Mouse (Mus musculus): ENCODE measurements at regions not wholly inside any gene's neighbourhood (a gene's known extent, or its start where the extent isn't known, plus 50 kb on each side); places are given as distances from the start of the nearest gene placed in this dataset.
A peak's percentile ranks its signal among the peaks of the same experiment; 100 is the strongest.

GRCm38 (mm10) chr4:131372517-131372916 lies 428.3 kb downstream of the Matn1 start:
- no peak for DNase-seq (ENCODE audit: low spot score)

- no peak for DNase-seq (ENCODE audit: low spot score)
These were observed 429.0 kb downstream of the Matn1 start for GRCm38 (mm10) chr4:131373172-131373571.

- peak; percentile 11 for DNase-seq (ENCODE audit: low spot score)
These were observed 430.5 kb downstream of the Matn1 start for GRCm38 (mm10) chr4:131374527-131375290.

DNA sequence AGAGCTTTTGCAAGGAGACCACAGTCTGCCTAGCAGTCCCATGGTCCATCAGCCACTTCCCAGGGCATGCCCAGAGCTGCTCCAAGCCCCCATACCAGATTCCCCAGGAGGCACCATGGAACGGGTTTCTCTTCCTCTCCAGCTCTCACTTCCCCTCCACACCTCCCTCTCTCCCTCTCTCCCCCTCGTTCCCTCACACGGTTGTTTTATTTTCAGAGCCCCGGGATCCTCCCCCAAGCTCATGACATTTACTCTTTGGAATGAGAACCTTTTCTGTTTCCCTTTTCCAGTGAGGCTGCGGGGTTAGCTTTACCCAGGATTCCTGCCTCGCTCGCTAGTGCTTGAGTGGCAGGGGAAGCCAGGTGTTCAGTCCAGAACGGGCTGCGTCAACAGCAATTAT lies 436.9 kb downstream of the Matn1 start:
- DNase-seq (ENCODE audit: low spot score) = no peak

- DNase-seq (ENCODE audit: low spot score) = no peak
These were observed 437.3 kb downstream of the Matn1 start for GRCm38 (mm10) chr4:131381529-131381928.

GRCm38 (mm10) chr4:131383862-131384261 lies 439.7 kb downstream of the Matn1 start:
- DNase-seq (ENCODE audit: low spot score) = no peak

GRCm38 (mm10) chr4:131386961-131387360 lies 442.8 kb downstream of the Matn1 start:
- DNase-seq (ENCODE audit: low spot score) = no peak

DNA sequence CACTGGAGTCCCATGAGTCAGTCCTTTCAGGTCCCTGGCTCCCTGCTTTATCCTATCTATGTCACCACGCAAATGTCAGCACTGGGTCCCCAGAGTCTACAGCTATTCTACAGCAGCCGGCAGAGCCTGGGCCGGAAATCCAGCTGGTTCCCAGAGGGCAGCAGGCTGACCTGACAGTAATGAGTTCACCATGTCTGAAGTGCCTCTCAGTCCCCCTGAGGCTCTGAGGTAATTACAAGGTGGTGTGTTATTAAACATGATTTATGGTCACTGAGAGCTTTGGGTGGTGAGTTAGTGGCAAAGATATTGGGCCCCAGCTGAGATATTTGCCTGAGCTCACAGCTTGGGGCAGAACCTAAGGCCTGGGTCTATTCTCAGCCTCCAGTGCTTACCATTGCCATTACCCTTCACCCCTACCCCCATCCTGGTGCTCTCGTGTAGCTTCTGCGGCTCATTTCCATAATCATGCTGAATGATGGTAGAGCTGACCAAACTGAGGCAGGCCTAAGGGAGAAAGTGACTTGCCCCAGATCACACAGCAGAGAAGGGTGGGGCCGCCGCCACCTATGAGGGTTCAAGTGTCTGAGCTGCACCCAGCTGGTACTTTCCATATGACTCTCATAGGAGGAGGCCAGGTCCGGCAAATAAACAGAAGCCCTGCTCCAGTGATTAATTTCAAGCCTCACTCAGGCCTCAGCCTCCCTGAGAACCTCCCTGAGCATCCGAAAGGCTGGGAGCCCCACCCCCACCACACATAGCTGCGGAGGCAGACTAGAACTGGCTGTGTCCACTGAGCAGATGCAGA lies 446.8 kb downstream of the Ptpru start:
- no peak for DNase-seq (ENCODE audit: low spot score)

- no peak for DNase-seq (ENCODE audit: low spot score)
These were observed 446.2 kb downstream of the Ptpru start for GRCm38 (mm10) chr4:131391924-131392297.

DNA sequence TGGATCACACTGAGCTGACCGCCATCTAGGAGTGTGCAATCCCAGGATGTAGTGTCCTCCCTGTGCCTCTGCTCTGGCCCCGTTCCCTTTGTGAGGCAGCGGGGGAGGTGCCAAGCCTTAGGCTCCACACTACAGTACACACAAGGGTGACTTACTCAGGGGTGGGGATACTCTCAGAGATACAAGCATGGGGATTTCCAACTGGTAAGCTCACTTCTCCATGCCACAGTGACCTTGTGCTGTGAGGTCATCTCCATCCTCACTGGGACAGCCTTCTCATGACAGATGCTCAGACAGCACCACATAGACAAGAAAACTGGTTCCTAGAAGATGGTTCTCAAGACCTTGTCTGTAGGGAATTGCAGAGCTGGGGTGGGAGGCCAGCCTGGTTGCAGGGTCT lies 445.6 kb downstream of the Ptpru start:
- no peak for DNase-seq (ENCODE audit: low spot score)

- no peak for DNase-seq (ENCODE audit: low spot score)
These were observed 441.8 kb downstream of the Ptpru start for GRCm38 (mm10) chr4:131396226-131396840.

GRCm38 (mm10) chr4:131397161-131397560 lies 440.9 kb downstream of the Ptpru start:
- no peak for DNase-seq (ENCODE audit: low spot score)

- DNase-seq (ENCODE audit: low spot score) = peak; percentile 49
These were observed 437.3 kb downstream of the Ptpru start for GRCm38 (mm10) chr4:131400756-131401155.

DNA sequence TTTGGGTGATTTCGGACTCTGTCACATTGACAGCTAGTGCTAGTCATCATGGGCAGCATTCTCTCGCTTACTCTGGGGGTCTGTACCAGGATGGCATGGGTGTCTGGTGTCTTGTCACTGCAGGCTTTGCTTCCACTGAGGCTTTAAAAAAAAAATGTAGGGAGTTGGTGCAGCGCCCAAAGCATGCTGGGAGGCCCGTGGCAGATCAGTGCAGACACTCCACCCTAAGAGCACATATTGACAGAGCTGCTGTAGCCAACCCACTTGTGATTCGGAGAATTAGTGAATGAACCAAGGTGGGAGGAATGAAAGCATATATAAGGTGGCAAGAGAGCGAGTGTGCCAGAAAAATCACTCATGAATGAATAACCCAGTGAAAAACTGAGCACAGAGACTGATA lies 436.8 kb downstream of the Ptpru start:
- no peak for DNase-seq (ENCODE audit: low spot score)

DNA sequence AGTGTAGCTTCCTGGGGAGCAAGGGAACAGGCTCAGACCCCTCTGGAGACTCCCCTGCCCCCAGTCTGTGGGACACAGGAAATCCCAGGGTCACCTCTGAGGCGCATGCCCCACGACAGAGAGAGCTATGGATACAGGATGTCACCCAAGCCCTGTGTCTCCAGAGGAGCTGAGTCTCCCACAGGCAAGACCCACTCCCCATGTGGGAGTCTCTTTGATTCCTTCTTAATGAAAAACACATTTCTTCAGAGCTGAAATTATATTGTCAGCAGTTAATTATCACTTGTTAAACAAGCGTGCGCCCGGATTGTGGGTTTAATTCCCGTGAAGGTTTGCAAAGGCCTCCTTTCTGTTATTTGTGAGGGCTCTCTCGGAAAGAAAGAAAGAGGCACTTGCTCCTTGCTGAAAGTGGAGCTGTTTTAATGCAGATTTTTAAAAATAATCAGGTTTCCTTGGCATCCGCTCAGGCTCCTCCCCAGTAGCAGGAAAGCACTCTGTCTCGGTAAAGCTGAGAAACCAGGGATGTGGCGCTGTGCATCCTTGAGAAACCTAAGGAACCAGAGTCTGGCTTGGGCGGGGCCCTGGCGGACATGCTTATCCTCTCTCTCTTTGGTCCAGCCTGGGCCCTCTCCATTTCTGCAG lies 432.6 kb downstream of the Ptpru start:
- no peak for DNase-seq (ENCODE audit: low spot score)

DNA sequence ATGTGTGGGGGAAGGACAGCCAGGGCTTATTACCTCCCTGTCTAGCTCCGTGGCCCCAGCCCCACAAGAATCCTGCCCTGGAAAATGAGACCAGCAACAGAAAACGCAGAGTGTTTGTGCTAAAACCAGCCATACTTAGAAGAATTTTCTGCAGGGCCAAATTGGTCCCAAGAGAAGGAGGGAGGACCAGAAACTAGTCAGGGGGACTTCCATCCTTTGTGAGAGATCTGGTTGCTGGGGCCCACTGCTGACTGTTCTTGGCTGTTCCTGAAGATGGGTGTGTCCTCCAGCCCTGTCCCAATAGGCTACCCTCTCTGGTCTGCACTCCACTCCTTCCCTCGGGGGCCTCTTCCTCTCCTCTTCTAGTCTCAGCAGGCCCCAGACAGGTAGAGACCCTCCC lies 430.6 kb downstream of the Ptpru start:
- DNase-seq (ENCODE audit: low spot score) = no peak

DNA sequence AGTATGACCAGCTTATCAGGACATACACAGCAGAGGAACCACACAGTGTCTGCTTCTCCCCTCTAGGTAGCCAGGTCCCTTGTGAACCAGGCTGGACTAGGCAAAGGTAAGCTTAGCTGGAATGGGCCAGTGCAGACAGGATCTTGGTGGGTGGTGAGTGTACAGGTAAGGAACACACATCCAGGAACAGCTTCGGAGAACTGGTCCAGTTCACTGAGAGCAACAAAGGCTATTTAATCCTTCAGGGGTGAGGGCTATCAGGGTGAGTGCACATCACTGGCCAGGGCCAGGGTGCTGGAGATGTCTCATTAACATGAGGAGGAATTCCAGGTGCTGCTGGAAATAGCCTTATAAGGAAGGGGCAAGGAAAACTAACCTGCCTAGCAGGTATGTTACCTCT lies 429.4 kb downstream of the Ptpru start:
- DNase-seq (ENCODE audit: low spot score) = no peak

DNA sequence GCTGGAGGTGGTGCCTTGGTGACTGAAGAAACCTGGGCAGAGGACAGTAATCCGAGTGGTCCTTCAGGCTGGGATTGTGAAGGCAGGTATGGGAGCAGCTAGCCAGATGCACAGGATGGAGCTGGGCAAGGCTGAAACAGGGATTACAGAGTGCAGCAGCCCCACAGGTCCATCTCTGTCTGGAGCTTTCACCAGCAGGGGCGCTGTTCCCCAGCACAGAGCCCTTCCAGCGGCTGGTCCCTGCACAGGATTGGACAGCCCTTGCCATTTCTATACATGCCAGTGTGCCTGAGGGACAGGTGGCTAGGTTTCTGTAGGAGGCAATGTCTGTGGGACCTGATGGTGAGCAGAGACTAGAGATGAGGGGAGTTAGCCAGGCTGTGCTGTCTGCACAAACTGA lies 428.3 kb downstream of the Ptpru start:
- peak; percentile 31 for DNase-seq (ENCODE audit: low spot score)

DNA sequence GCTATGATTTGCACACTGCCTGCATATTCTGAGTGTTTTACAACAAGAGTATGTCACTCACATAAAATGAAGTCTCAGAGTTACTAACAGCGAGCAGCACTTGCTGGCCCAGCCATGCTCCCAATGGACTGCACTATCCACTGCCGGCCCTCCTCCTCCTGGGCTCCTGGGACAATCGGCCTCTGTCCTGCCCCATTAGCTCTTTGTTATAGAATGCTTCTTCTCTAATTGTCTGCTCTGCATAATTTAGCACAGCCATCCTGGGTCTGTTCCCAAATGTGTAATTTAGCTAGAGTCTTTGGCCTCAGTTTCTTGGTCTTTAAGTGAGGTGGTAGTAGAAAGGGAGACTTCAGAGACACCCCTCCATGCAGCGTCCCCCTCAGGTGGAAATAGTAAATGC lies 426.2 kb downstream of the Ptpru start:
- DNase-seq (ENCODE audit: low spot score) = no peak

DNA sequence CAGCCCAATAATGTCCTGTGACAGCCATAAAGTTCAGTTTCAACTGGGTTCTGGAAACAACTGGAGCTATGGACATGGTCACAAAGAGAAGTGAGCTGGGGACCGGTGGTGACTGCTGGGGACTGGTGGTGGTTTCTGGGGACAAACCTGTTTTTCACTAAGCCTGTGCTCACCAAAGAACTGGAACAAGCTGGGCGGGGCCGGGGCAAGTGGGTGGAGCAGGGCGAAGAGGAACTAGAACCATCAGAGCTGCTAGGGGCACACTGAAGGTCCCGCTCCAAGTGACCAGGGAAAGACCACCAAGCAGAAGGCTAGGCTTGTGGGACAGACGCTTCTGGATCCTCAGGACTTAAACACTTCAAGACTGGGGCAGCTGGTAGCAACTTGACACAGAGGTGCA lies 424.7 kb downstream of the Ptpru start:
- no peak for DNase-seq (ENCODE audit: low spot score)

DNA sequence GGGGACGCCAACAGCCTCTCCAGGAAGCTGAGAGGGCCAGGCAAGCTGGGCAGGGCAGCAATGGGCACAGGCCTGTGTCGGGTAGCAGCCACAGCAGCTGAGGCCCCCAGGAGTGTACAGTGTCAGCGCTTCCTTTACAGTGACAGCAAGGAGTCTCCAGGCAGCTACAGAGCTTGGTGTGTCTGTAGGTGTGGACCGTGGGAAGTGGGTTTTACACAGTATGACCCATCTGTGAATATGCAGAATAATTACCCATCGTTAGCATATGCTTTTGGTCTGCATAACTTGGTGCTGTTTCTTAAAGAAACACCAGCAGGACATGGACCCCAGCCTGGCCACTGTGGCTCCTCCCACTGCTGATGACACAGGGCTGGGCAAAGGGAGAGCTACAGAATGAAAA lies 422.6 kb downstream of the Ptpru start:
- no peak for DNase-seq (ENCODE audit: low spot score)

- no peak for DNase-seq (ENCODE audit: low spot score)
These were observed 421.9 kb downstream of the Ptpru start for GRCm38 (mm10) chr4:131416209-131416608.

All from ovary, postnatal 36 days (tissue).